Mouse (Mus musculus): Measurements from ENCODE around the gene Antxr1. TPM values are rescaled to one million over a fixed set of nuclear protein-coding genes. Genes with fewer than 3 reads are reported as not detected.

Antxr1 gene
- total RNA-seq, 2 experiments from 2014 or later = 6.2 to 15.9 TPM

DNA sequence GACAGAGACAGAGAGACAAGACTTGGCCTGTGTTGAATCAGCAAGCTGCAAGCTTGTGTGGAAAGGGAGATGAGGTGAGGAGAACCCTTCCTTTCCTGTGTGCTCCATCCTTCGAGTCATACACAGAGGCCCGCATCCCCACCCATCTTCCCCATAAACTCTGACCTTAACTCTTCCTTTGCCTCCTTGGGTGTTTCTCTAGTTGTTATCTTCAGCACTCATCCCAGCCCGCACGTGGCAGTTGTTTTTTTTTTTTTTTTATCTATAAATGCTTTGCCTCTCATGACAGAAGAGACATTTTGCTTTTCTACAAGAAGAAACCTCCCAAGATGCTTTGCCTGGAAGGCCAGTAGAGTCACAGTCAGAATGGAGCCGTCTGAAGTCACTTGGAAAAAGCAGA, 197.1 kb downstream of the Antxr1 start:
- TF ChIP-seq CTCF (IDR thresholded peaks at IDR 0.05) = no peak
- intact Hi-C loops (cut with DNase I) = no loop called here
- DNase-seq = no peak
- no peak overlapping the region for H3K4me3 ChIP-seq
- no peak overlapping the region for H3K27ac ChIP-seq

DNA sequence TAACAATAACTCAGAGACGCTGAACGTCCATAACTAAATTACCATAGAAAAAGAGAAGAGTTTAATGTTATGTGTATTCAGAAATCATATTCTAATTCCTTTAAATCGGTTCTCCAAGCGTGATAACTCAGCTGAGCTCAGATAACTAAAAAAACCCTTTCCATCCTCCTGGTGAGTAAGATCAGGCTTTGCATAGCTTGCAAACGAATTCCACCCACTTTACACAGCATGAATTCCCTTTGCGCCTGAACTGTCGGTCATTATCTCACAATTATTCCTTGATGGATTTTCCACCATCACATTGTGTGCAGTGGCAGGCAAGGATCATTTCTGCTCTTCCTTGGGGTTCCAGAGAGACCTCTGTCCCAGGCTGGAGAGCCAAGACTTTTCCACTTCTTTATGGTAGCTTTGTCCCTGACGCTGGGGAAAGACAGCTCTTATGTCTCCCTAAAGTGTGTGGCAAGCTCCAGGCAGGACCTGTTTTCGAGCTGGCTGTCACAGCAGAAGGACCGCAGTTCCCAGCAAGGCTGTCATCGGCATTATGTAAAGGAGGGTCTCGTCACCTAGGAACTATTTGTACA, 201.6 kb downstream of the Antxr1 start:
- H3K4me3 ChIP-seq = no peak overlapping the region
- intact Hi-C loops (cut with DNase I) = no loop called here
- no peak overlapping the region for H3K27ac ChIP-seq
- DNase-seq = no peak
- TF ChIP-seq CTCF (IDR thresholded peaks at IDR 0.05) = no peak

DNA sequence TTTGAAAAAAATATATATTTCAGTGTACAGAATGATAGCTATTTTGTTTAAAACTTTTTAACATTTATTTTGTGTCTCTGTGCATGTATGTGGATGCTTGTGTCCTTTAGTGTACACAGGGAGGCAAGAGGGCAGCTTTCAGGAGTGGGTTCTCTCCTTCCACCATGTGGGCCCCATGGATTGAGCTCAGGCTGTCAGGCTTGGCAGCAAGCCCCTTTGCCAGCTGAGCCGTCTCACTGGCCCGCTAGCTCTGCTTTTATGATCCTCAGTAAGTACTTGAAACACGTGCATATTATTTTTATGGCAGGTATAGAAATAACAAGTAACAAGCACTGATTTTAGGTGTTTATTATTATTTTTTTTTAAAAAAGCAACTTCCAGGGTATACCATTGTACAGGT, 202.1 kb downstream of the Antxr1 start:
- TF ChIP-seq CTCF (IDR thresholded peaks at IDR 0.05) = no peak
- Histone ChIP-seq H3K4me3 (no peak overlapping the region), H3K27ac (no peak overlapping the region)
- DNase-seq = no peak
- intact Hi-C loops (cut with DNase I) = no loop called here

DNA sequence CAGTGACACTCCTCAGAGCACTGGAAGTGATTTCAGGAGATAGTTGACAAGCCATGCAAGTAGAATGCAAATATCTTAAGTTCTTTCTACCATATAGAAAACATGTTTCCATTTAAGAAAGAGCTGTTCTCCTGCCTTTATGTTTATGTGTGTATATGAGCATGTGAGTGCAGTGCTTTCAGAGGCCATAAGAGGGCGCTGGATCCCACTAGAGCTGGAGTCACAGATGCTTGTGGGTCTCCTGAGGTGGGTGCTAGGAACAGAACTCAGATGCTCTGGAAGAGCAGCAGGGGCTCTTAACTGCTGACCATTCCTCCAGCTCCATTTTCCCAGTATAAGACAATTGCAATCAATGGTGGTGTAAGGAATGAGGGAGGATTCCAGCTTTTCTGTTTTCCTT, 204.5 kb downstream of the Antxr1 start:
- no peak overlapping the region for H3K27ac ChIP-seq
- no peak for DNase-seq
- intact Hi-C loops (cut with DNase I) = no loop called here
- no peak overlapping the region for H3K4me3 ChIP-seq
- peak; percentile 39; the same call in 1 of the 2 replicates for TF ChIP-seq CTCF (IDR thresholded peaks at IDR 0.05)

DNA sequence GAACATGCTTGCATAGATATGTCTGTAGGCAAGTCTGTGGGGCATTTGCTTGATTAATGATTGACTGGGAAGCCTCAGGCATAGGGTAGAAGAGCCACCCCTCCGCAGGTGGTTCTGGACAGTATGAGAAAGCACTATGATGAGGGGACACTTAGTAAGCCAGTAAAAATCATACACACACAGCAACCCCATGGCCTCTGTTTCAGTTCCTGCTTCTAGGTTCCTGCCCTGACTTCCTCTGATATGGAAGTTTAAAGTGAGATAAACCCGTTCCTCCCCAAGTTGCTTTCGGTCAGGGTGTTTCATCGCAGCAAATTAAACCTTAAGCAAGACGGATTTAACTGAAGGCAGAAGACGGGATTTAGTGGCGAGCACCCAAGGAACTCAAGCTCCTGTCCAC, 205.0 kb downstream of the Antxr1 start:
- intact Hi-C loops (cut with DNase I) = no loop called here
- no peak for TF ChIP-seq CTCF (IDR thresholded peaks at IDR 0.05)
- DNase-seq = no peak
- no peak overlapping the region for H3K27ac ChIP-seq
- H3K4me3 ChIP-seq = no peak overlapping the region

DNA sequence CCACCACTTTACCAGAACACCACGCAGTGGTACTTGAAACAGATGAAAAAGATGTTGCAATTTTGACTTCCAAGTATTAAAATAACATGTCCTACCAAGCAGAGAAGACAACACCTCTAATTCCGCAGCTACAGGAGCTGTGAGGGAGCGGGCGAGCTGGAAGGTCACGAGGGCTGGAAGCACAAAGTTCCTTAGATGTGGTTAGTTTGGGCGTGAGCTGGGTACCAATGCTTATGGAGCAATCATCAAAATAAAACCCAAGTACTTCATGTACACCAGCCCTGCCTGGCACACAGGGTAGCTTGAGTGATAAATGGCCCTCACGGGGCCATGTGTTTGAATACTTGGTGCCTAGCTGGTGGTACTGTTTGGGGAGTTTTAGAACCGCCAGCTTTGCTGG, 205.8 kb downstream of the Antxr1 start:
- TF ChIP-seq CTCF (IDR thresholded peaks at IDR 0.05) = no peak
- intact Hi-C loops (cut with DNase I) = no loop called here

DNA sequence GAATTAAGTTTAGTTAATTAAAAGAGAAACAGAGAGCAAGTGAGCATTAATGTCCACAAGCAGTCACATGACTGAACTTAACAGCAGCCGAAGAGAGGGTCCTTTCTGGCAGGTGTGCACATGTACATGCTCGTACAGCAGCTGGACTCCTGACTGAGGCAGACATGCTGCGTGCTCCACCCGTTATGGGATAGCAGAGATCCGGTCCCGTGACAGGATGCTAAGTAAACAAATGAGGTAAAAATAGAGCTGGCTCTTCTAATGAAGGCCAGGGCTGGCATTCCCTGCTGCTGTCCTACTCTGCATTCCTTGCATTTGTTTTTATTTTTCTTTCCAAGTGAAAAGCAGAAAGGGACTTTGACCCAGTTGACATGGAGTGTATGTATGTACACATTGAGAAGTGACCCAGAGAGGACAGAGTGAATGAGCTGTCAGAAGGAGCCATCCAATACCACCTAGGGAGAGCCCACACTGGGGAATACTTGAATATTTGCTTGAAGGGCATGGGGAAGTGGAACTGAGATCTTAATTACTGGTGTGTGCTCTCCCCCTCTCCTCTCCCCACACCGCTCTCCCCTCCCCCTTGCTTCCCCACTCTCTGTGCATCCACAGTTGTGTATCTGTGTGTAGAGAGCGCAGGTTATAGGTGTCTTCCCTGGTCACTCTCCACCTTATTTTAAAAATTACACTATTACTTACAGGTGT, 208.4 kb downstream of the Antxr1 start:
- no peak for DNase-seq
- intact Hi-C loops (cut with DNase I) = no loop called here
- Histone ChIP-seq H3K27ac (peak overlapping the region; percentile 16; the same call in 1 of the 2 replicates), H3K4me3 (no peak overlapping the region)
- no peak for TF ChIP-seq CTCF (IDR thresholded peaks at IDR 0.05)

More for the DNA sequence above, 205.8 kb downstream of the Antxr1 start:
- DNase-seq = no peak
- H3K27ac ChIP-seq = no peak overlapping the region
- H3K4me3 ChIP-seq = no peak overlapping the region

DNA sequence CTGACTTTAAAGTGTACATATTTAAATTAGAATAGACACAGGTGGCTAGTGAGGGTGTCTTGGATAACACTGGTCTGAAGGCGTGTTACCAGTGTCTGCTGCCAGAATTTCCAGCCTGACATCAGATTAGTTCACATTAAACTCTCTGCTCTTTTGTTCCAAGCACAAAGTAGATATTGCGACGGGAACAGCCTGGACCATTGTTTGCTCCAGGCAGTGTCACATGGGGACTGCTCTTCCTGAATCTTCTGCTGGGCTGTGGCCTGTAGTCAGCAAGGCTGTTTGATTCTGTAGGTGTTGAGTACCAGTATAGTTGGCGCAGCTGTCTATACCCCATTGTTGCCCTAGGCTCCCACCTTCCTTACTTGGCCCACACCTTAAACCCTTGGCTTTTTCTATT, 211.6 kb downstream of the Antxr1 start:
- DNase-seq = no peak
- intact Hi-C loops (cut with DNase I) = no loop called here
- no peak for TF ChIP-seq CTCF (IDR thresholded peaks at IDR 0.05)
- Histone ChIP-seq H3K4me3 (no peak overlapping the region), H3K27ac (no peak overlapping the region)

DNA sequence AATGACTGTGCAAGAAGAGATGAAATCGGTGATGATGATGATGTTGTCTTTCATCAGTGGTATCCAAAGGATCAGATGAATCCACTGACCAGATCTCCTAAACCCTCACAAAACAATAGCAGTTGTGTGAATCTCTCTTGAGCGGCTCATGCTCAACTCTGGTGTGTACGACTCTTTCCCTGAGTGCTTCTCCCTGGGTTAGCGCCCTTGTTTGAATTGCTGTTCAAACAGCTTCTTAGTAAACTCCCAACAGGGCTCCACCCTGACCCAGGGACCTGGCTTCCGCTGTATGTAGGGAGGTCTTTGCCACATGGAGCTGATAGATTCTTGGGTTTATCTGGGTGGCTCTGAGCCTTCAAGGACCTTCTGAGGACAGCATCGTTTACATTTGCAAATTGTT, 212.2 kb downstream of the Antxr1 start:
- no peak for TF ChIP-seq CTCF (IDR thresholded peaks at IDR 0.05)
- H3K27ac ChIP-seq = no peak overlapping the region
- intact Hi-C loops (cut with DNase I) = no loop called here
- DNase-seq = no peak
- H3K4me3 ChIP-seq = no peak overlapping the region

DNA sequence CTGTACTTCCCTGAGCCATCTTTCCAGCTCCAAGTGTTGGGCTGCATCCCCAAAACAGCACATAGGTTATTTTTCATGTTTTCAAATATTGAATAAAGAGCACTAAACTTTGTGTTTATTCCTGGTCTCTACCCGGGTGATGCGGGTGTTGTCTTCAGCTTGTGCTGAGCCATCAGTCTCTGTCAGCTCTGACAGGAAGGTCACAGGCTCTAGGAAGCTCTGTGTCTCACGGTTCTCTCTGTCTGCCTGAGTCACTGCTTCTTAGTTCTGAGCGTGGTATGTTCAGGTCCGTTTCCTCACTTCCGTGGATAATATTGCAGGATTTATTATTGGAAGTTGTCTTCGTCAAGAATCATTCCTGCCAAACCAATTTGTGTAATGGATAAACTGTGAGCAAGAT, 213.7 kb downstream of the Antxr1 start:
- H3K4me3 ChIP-seq = no peak overlapping the region
- no peak for TF ChIP-seq CTCF (IDR thresholded peaks at IDR 0.05)
- intact Hi-C loops (cut with DNase I) = no loop called here
- no peak overlapping the region for H3K27ac ChIP-seq
- DNase-seq = no peak

DNA sequence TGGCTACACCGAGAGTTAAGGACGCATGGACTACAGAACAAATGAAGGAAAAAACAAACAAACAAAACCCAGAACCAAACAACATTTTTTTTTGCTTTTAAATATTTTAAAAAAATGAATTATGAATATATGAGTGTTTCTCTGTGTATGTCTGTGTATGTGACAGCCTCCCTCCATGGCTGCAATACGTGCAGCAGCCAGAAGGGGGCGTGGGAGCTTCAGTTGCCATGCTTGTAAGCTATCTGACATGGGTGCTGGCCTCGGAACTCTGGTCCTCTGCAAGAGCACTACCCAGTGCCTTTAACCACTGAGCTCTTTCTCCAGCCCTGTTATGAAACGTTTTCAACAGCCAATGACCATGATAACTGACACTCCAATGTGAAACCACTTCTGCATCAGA, 215.0 kb downstream of the Antxr1 start:
- Histone ChIP-seq H3K4me3 (no peak overlapping the region), H3K27ac (no peak overlapping the region)
- intact Hi-C loops (cut with DNase I) = no loop called here
- peak; percentile 10; the same call in 1 of the 2 replicates for TF ChIP-seq CTCF (IDR thresholded peaks at IDR 0.05)
- no peak for DNase-seq

DNA sequence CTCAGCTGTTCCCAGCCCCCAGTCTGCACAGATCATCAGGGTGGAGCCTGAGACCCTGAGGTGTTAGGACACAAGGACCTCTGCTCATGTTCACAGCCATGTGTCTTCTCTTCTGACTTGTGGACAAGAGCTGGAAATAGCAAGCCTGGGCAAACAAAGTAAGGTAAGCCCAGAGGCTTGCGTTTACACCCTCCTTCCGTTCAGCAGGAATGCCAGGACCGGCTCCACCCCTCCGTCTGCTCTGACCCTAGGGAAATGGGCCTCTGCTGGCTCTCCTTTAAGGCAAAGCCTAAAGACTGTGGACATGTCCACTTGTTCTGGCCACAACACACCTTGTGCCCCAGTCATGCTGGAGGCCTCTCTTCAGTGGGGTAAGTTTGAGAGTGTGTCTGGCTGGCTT, 215.6 kb downstream of the Antxr1 start:
- Histone ChIP-seq H3K4me3 (no peak overlapping the region), H3K27ac (no peak overlapping the region)
- DNase-seq = no peak
- intact Hi-C loops (cut with DNase I) = no loop called here
- TF ChIP-seq CTCF (IDR thresholded peaks at IDR 0.05) = no peak

DNA sequence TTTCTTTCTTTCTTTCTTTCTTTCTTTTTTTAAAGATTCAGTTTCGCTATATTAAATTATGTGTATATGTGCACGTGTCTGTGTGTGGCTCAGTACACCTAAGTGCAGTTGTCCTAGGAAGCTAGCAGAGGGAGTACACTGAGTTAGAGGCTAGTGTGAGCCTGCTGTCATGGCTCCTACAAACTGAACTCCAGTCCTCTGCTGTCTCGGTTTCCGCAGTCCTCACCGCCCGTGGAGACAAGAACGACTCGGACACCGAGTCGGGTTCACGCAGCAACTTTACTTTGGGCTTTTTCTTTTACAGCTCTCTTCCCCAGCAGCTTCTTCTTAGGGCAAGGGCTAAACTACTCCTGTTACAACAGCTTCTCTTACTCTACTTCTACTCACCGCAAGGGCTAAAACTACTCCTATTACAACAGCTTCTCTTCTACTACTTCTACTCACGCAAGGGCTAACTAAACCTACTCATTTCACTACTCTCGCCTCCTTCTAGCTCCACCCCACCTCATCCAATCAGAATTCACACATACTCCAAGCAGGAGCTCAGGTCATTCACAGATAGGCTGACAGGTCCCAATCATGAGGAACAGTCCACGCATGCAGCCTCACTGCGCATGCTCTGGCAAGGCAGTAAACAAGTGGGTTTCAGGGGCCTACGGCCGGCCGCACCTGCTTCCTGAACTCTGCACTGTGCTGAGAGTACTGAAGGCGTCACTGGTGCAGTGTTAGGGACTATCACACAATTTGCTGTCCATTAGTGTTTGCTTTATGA, 216.4 kb downstream of the Antxr1 start:
- intact Hi-C loops (cut with DNase I) = no loop called here
- H3K27ac ChIP-seq = no peak overlapping the region
- no peak for DNase-seq
- H3K4me3 ChIP-seq = no peak overlapping the region
- no peak for TF ChIP-seq CTCF (IDR thresholded peaks at IDR 0.05)
